Mouse (Mus musculus): ENCODE measurements around the gene AW551984.

AW551984 gene

GRCm38 (mm10) chr9:39603999-39604453 lies at the start of gene AW551984:
AW551984 (minus strand) TSS chr9:39604403.
- TF ChIP-seq GATA4 (IDR thresholded peaks at IDR 0.05; ENCODE audit: insufficient replicate concordance, low read length), result no peak

GRCm38 (mm10) chr9:39647382-39647781 lies 43.2 kb upstream of the AW551984 start:
- TF ChIP-seq GATA4 (IDR thresholded peaks at IDR 0.05; ENCODE audit: insufficient replicate concordance, low read length), result no peak

GRCm38 (mm10) chr9:39644785-39645184 lies 40.6 kb upstream of the AW551984 start, which contains the start of gene Olfr961:
Olfr961 (plus strand) TSS chr9:39645085.
- TF ChIP-seq GATA4 (IDR thresholded peaks at IDR 0.05; ENCODE audit: insufficient replicate concordance, low read length), result no peak

GRCm38 (mm10) chr9:39633913-39634594 lies 29.9 kb upstream of the AW551984 start:
- no peak for TF ChIP-seq GATA4 (IDR thresholded peaks at IDR 0.05; ENCODE audit: insufficient replicate concordance, low read length)

- TF ChIP-seq GATA4 (IDR thresholded peaks at IDR 0.05; ENCODE audit: insufficient replicate concordance, low read length), result no peak
These were observed 24.9 kb upstream of the AW551984 start for GRCm38 (mm10) chr9:39629069-39629468.

GRCm38 (mm10) chr9:39624711-39625110 lies 20.5 kb upstream of the AW551984 start:
- TF ChIP-seq GATA4 (IDR thresholded peaks at IDR 0.05; ENCODE audit: insufficient replicate concordance, low read length), result no peak

GRCm38 (mm10) chr9:39623783-39624182 lies 19.6 kb upstream of the AW551984 start:
- TF ChIP-seq GATA4 (IDR thresholded peaks at IDR 0.05; ENCODE audit: insufficient replicate concordance, low read length), result no peak

GRCm38 (mm10) chr9:39621073-39621472 lies 16.9 kb upstream of the AW551984 start, which contains the start of gene Olfr960:
Olfr960 (plus strand) TSS chr9:39621373.
- no peak for TF ChIP-seq GATA4 (IDR thresholded peaks at IDR 0.05; ENCODE audit: insufficient replicate concordance, low read length)

- TF ChIP-seq GATA4 (IDR thresholded peaks at IDR 0.05; ENCODE audit: insufficient replicate concordance, low read length), result no peak
These were observed 7.8 kb upstream of the AW551984 start for GRCm38 (mm10) chr9:39611953-39612352.

GRCm38 (mm10) chr9:39610355-39610754 lies 6.2 kb upstream of the AW551984 start, which contains the start of gene Olfr148:
Olfr148 (plus strand) TSS chr9:39610655.
- no peak for TF ChIP-seq GATA4 (IDR thresholded peaks at IDR 0.05; ENCODE audit: insufficient replicate concordance, low read length)

GRCm38 (mm10) chr9:39608497-39608896 lies 4.3 kb upstream of the AW551984 start:
- TF ChIP-seq GATA4 (IDR thresholded peaks at IDR 0.05; ENCODE audit: insufficient replicate concordance, low read length), result no peak

GRCm38 (mm10) chr9:39603333-39603845 lies 814 bp downstream of the AW551984 start:
- TF ChIP-seq GATA4 (IDR thresholded peaks at IDR 0.05; ENCODE audit: insufficient replicate concordance, low read length), result no peak

GRCm38 (mm10) chr9:39602536-39603332 lies 1.5 kb downstream of the AW551984 start:
- no peak for TF ChIP-seq GATA4 (IDR thresholded peaks at IDR 0.05; ENCODE audit: insufficient replicate concordance, low read length)

- TF ChIP-seq GATA4 (IDR thresholded peaks at IDR 0.05; ENCODE audit: insufficient replicate concordance, low read length), result no peak
These were observed 27.2 kb downstream of the AW551984 start for GRCm38 (mm10) chr9:39577050-39577449.

GRCm38 (mm10) chr9:39575469-39575868 lies 28.7 kb downstream of the AW551984 start, which contains the start of gene Olfr959:
Olfr959 (minus strand) TSS chr9:39575569.
- TF ChIP-seq GATA4 (IDR thresholded peaks at IDR 0.05; ENCODE audit: insufficient replicate concordance, low read length), result no peak

GRCm38 (mm10) chr9:39558349-39558647 lies 45.9 kb downstream of the AW551984 start:
- TF ChIP-seq GATA4 (IDR thresholded peaks at IDR 0.05; ENCODE audit: insufficient replicate concordance, low read length), result no peak

Measured in liver, adult (tissue).